Mouse (Mus musculus) mammary gland, adult 2 months (tissue): ENCODE data around the gene Egflam. TPM values are rescaled to one million over a fixed set of nuclear protein-coding genes. Genes with fewer than 3 reads are reported as not detected.

Source experiments
- polyA plus RNA-seq: library from polyadenylated mRNA; depleted of rRNA; stranded (reverse); fragments of >200 nt; gene quantifications from 2 replicates; pipeline ENCODE4 v1.2.3, GENCODE M21; 2012; ENCODE audit warnings: low replicate concordance; rRNA removed

Egflam gene
- polyA plus RNA-seq, result 15.0 and 19.9 TPM in 2 replicates

GRCm38 (mm10) chr15:7397818-7398608 is at the start of gene Egflam:
Gene Egflam (minus strand): TSS chr15:7398395.

